Mouse (Mus musculus) lung, postnatal 0 days (tissue): ENCODE data around the gene Gm21750.

Experiments
- CTCF ChIP-seq: IDR thresholded peaks from 2 replicates; pipeline ENCODE4 v1.5.1; 2016; ENCODE audit warnings: antibody characterized with exemption, mild to moderate bottlenecking
- EP300 ChIP-seq: IDR thresholded peaks from 2 replicates; pipeline ENCODE4 v1.6.1; 2016; ENCODE audit warnings: antibody characterized with exemption, mild to moderate bottlenecking, control low read depth

DNA sequence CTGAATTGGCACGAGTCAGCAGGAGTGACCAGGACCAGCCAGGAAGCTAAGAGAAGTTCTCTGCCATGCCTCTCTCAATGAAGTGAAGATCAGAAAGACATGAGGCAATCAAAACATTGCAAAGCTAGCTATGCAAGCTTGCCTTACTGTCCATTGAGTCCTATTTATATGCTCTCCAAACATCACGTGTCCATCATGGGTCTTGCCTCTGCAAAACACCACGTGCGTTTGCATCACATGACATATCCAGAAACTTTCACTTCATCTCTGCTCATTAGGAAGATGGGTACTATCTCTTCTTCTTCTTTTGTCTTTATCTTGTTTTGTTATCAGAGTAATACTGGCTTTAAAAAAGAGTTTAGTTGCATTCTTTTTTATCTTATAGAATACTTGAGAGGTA, 10.8 kb upstream of the Gm21750 start:
- TF ChIP-seq CTCF (no peak), EP300 (no peak)
